Mouse (Mus musculus): ENCODE data around the gene Slc11a1. TPM values are rescaled to one million over a fixed set of nuclear protein-coding genes. Genes with fewer than 3 reads are reported as not detected.
"Not testable (repeated sequence)": the region's sequence is repeated elsewhere in the genome, so short reads cannot be mapped to it uniquely, and the experiment has no call there.

The Slc11a1 gene
- 2.0 and 5.2 TPM in 2 replicates for polyA plus RNA-seq (2014; fragmentation: Nextera tagmentation; extraction: Ambion mirVana)

DNA sequence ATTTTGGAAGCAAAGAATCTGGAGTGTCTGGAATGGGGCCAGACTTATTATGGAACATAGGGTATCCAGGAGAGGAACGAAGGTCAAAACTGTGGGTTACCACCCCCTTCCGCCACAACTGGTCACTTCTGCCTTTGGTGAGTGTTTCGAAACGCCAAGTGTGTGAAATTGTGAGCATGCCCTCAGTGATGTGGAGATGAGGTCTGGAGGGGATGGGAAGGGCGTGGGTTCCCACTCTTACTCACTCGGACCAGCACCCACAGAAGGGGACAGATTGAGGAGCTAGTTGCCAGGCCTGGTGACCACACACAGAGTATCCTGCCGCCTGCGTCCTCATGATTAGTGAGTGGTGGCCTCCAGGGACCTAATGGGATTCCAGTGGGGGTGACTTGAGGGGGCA, at the start of gene Slc11a1:
TSS of gene Slc11a1 (plus strand) at position 216 of the 400 bp plus-strand sequence.
- Histone ChIP-seq H3K27ac (ENCODE audit: low read depth, low read length) (no peak within 1 kb of the TSS), H3K27me3 (ENCODE audit: control insufficient read depth, insufficient read depth, low read length) (no peaks in the 10 kb centered on the region), H3K36me3 (ENCODE audit: control insufficient read depth, insufficient read depth, low read length) (no peaks in the 10 kb centered on the region), H3K9ac (ENCODE audit: low read depth, low read length) (no peak within 1 kb of the TSS), H3K9me3 (ENCODE audit: control insufficient read depth, low read length) (no peaks in the 10 kb centered on the region), H3K4me3 (ENCODE audit: low read length) (no peak within 1 kb of the TSS), H3K4me1 (ENCODE audit: control insufficient read depth, insufficient read depth, low read length) (0 out of 2 replicates have a peak, but pooled peaks cover 2% of the 10 kb centered on the region), H3K4me2 (replicated peaks; ENCODE audit: low read depth, low read length) (no peak within 1 kb of the TSS)
- no peak for ATAC-seq (ENCODE audit: low FRiP score, low TSS enrichment)
- 64% methylated on average over 8 of the region's 8 CpGs for WGBS

DNA sequence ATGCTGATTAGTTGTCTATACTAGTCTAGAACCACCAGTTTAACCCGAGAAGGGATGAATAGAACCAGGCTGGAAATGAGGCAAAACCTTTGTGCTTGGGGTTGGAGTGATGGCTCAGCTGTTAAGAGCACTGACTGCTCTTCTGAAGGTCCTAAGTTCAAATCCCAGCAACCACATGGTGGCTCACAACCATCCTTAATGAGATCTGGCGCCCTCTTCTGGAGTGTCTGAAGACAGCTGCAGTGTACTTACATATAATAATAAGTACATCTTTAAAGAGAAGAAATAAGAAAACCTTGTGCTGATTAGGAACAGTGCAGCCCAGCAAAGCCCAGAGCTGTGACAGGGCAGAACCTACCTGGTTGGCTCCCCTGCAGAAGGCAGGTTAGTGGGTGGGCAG, 48.1 kb upstream of the Slc11a1 start:
- not testable (repeated sequence) for H3K4me2 ChIP-seq (replicated peaks; ENCODE audit: low read depth, low read length); H3K27me3 ChIP-seq (ENCODE audit: control insufficient read depth, insufficient read depth, low read length); H3K9ac ChIP-seq (ENCODE audit: low read depth, low read length); H3K9me3 ChIP-seq (ENCODE audit: control insufficient read depth, low read length); ATAC-seq (ENCODE audit: low FRiP score, low TSS enrichment); H3K4me3 ChIP-seq (ENCODE audit: low read length); H3K36me3 ChIP-seq (ENCODE audit: control insufficient read depth, insufficient read depth, low read length); H3K27ac ChIP-seq (ENCODE audit: low read depth, low read length)
- H3K4me1 ChIP-seq (ENCODE audit: control insufficient read depth, insufficient read depth, low read length), result peaks cover 13% of the 10 kb centered on the region
- WGBS, result 86% methylated on average over 2 of the region's 2 CpGs

DNA sequence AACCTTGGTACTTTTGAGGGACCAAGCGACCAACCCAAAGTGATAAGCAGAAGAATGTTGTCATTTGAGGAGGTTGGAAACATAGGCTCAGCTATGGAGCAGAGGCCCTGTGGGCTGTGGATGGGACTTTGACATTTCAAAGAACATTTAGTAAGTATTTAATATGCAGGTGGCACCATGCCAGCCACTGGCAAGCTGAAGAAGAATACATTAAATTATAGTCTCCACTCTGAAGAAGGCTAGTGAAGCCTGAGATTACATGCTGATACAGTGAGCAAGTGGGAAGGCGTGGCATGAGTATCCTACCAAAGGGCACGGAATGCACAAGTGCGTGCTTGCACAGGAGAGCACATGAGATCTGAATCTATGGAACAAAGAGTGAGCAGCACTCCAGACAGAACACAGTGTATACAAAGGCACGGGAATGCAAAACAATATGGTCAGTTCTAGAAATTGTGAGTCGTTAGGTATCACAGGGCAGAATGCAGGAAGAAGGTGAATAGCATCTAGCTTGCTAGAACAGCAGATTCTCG, 45.0 kb upstream of the Slc11a1 start:
- Histone ChIP-seq H3K4me2 (replicated peaks; ENCODE audit: low read depth, low read length) (no peak overlapping the region), H3K27me3 (ENCODE audit: control insufficient read depth, insufficient read depth, low read length) (no peaks in the 10 kb centered on the region), H3K4me1 (ENCODE audit: control insufficient read depth, insufficient read depth, low read length) (peaks cover 26% of the 10 kb centered on the region), H3K9ac (ENCODE audit: low read depth, low read length) (no peak overlapping the region), H3K27ac (ENCODE audit: low read depth, low read length) (no peak overlapping the region), H3K36me3 (ENCODE audit: control insufficient read depth, insufficient read depth, low read length) (no peaks in the 10 kb centered on the region), H3K9me3 (ENCODE audit: control insufficient read depth, low read length) (no peaks in the 10 kb centered on the region), H3K4me3 (ENCODE audit: low read length) (no peak overlapping the region)
- no peak for ATAC-seq (ENCODE audit: low FRiP score, low TSS enrichment)
- WGBS, result 79% methylated on average over 7 of the region's 7 CpGs

DNA sequence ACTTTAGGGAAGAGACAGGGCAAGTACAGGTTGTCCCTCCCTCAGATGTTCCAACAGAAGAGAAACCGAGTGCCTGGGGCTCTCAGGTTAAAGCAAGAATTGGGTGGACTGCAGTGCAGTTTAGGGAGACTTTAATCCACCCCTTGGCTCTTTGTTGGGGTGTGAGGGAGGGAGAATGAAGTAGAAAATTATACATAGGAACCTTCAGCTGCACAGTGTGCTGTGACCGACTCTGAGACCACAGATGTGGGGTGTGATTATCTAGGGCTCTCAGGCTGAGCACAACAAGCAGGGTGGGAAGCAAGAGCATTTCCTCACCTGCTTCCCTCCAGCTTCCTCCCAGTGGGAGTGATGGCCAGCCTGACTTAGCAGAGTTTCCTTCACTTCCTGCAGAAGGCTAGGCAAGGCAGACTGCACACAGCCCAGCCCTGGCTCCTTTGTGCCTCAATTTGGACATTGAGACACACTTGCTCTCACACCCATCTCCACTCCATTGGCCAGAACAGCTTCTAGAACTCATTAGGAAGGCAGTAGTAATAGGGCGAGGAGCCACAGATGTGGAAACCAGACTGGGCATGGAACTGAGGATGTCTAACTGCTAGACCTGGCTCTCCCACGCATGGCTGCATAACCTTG, 43.8 kb upstream of the Slc11a1 start:
- 63% methylated on average over 4 of the region's 4 CpGs for WGBS
- Histone ChIP-seq H3K4me2 (replicated peaks; ENCODE audit: low read depth, low read length) (no peak overlapping the region), H3K9ac (ENCODE audit: low read depth, low read length) (no peak overlapping the region), H3K4me3 (ENCODE audit: low read length) (no peak overlapping the region), H3K36me3 (ENCODE audit: control insufficient read depth, insufficient read depth, low read length) (no peaks in the 10 kb centered on the region), H3K27me3 (ENCODE audit: control insufficient read depth, insufficient read depth, low read length) (no peaks in the 10 kb centered on the region), H3K9me3 (ENCODE audit: control insufficient read depth, low read length) (no peaks in the 10 kb centered on the region), H3K27ac (ENCODE audit: low read depth, low read length) (peak overlapping the region; percentile 74), H3K4me1 (ENCODE audit: control insufficient read depth, insufficient read depth, low read length) (peaks cover 26% of the 10 kb centered on the region)
- no peak for ATAC-seq (ENCODE audit: low FRiP score, low TSS enrichment)

DNA sequence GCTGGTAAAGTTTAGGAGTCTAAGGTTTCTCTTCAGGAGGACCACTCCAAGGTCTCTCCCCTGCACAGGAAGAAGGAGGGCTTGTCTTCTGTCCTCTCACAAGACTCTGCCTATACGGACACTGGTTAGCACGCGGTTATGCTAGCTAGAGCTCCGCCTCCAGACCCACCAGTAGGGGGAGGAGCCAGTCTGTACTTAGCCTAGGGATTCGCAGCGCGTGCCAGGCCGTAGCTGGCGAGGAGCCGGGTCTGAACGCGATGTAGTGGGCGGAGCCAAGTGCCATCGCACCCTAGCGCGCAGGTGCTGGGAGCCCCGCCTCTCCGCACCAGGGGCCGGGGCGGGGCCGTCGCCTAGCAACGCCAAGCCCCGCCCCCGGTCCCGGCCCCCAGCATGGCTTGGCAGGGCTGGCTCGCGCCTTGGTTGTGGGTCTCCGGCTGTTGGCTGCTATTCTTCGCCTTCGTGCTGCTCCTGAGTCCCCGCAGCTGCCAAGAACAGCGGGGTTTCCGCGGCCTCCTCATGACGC, 42.7 kb upstream of the Slc11a1 start:
- peak overlapping the region; percentile 49 for H3K4me3 ChIP-seq (ENCODE audit: low read length)
- H3K36me3 ChIP-seq (ENCODE audit: control insufficient read depth, insufficient read depth, low read length), result no peaks in the 10 kb centered on the region
- no peaks in the 10 kb centered on the region for H3K27me3 ChIP-seq (ENCODE audit: control insufficient read depth, insufficient read depth, low read length)
- peaks cover 26% of the 10 kb centered on the region for H3K4me1 ChIP-seq (ENCODE audit: control insufficient read depth, insufficient read depth, low read length)
- peak; percentile 97 for ATAC-seq (ENCODE audit: low FRiP score, low TSS enrichment)
- WGBS, result 0% methylated on average over 34 of the region's 36 CpGs
- H3K4me2 ChIP-seq (replicated peaks; ENCODE audit: low read depth, low read length), result peak overlapping the region; percentile 73
- H3K9ac ChIP-seq (ENCODE audit: low read depth, low read length), result peak overlapping the region; percentile 59
- H3K9me3 ChIP-seq (ENCODE audit: control insufficient read depth, low read length), result no peaks in the 10 kb centered on the region
- H3K27ac ChIP-seq (ENCODE audit: low read depth, low read length), result peak overlapping the region; percentile 62; the same call in 1 of the 2 replicates

DNA sequence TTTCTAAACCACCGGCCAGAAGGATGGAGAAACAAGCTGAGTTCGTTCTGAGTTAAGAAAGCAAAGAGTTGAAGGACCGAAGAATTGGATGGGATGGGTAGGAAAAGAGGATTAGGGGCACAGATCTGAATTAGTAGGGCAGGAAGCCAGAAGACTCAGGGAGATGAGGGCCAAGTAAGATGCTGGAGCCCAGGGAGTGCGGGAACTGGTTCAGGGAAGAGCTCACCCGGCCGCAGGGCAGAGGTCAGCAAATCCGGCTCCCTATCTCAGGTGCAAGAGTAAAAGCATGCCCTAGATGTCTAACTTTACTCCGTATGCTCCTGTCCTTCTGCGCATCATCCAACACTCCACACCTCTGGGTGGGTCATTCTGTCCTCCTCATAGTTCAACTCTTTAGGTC, 42.1 kb upstream of the Slc11a1 start:
- peak overlapping the region; percentile 59 for H3K9ac ChIP-seq (ENCODE audit: low read depth, low read length)
- ATAC-seq (ENCODE audit: low FRiP score, low TSS enrichment), result no peak
- WGBS, result 2% methylated on average over 9 of the region's 9 CpGs
- no peaks in the 10 kb centered on the region for H3K36me3 ChIP-seq (ENCODE audit: control insufficient read depth, insufficient read depth, low read length)
- H3K27me3 ChIP-seq (ENCODE audit: control insufficient read depth, insufficient read depth, low read length), result no peaks in the 10 kb centered on the region
- H3K4me1 ChIP-seq (ENCODE audit: control insufficient read depth, insufficient read depth, low read length), result peaks cover 26% of the 10 kb centered on the region
- no peaks in the 10 kb centered on the region for H3K9me3 ChIP-seq (ENCODE audit: control insufficient read depth, low read length)
- H3K27ac ChIP-seq (ENCODE audit: low read depth, low read length), result 0 out of 2 replicates have a peak overlapping the region, but pooled peaks have one; percentile 53
- peak overlapping the region; percentile 73 for H3K4me2 ChIP-seq (replicated peaks; ENCODE audit: low read depth, low read length)
- peak overlapping the region; percentile 49 for H3K4me3 ChIP-seq (ENCODE audit: low read length)

DNA sequence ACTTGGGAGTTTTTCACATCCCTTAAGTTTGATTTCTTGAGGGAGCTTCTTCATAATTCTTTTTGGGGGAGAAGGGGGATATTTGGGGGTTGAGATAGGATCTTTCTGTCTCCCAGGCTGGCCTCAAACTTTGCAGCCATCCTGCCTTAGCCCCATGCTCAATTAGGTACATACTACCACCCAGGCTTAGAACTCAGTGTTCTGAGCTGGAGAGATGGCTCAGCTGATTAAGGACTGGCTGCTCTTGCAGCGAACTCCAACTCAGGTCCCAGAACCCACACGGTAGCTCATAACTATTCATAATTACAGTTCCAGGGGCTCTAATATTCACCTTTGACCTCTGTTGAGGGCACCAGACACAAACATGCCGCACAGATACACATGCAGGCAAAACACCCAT, 40.4 kb upstream of the Slc11a1 start:
- H3K9ac ChIP-seq (ENCODE audit: low read depth, low read length), result no peak overlapping the region
- H3K4me1 ChIP-seq (ENCODE audit: control insufficient read depth, insufficient read depth, low read length), result peaks cover 26% of the 10 kb centered on the region
- no peaks in the 10 kb centered on the region for H3K36me3 ChIP-seq (ENCODE audit: control insufficient read depth, insufficient read depth, low read length)
- WGBS, result 76% methylated on average over 3 of the region's 3 CpGs
- H3K9me3 ChIP-seq (ENCODE audit: control insufficient read depth, low read length), result no peaks in the 10 kb centered on the region
- H3K4me2 ChIP-seq (replicated peaks; ENCODE audit: low read depth, low read length), result no peak overlapping the region
- H3K27ac ChIP-seq (ENCODE audit: low read depth, low read length), result no peak overlapping the region
- no peak overlapping the region for H3K4me3 ChIP-seq (ENCODE audit: low read length)
- no peaks in the 10 kb centered on the region for H3K27me3 ChIP-seq (ENCODE audit: control insufficient read depth, insufficient read depth, low read length)
- ATAC-seq (ENCODE audit: low FRiP score, low TSS enrichment), result no peak

DNA sequence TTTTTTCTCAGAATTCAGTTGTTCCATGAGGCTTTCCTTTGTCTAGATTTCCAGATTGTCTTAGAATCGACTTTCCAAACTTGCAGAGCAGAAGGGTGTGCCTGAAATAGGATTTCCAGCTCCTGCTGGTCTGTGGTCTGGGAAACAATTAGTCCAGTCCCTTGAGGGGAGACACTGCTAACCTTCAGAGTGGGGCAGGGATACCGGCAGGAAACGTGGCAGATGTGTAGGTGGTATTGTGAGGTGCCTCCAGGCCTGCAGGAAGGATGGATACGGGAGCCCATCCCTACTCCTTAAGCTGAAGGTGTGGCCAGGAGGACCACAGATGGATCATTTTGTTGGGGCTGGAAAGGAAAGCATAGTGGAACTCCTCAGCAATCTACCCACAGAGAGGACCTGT, 40.0 kb upstream of the Slc11a1 start:
- no peak overlapping the region for H3K27ac ChIP-seq (ENCODE audit: low read depth, low read length)

DNA sequence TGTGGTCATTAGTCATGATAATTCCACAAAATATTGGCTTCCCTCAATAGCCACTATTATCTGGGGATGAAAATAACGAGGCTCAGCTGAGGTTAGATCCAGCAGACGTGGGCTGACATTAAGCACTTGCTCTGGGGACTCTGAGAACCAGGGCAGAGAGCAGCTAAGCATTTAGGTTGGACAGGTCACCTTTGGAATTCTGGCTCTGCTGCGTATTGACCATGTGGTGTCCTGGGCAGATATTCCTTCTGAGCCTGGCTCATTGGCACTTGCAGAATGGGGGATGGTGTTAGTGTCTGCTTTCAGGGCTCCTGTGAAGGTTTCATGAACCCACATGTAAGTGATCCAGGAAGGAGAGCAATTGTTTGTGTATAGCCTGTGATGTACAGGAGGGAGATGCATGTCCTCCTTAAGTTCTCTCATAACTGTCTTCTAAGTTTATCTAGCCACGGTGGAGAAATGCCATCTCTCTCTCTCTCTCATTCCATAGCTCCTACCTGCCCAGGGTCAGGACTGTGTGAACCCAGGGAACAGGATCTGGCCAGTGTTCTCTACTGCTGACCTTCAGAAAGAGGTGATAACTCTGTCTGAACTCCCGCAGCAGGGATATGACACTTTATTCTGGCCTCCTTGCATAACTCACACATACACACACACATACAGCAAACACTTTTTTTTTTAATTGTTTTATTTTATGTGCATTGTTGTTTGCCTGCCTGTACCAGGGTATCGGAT, 39.4 kb upstream of the Slc11a1 start:
- 81% methylated on average over 6 of the region's 6 CpGs for WGBS
- no peak overlapping the region for H3K4me3 ChIP-seq (ENCODE audit: low read length)
- H3K27me3 ChIP-seq (ENCODE audit: control insufficient read depth, insufficient read depth, low read length), result no peaks in the 10 kb centered on the region
- no peak for ATAC-seq (ENCODE audit: low FRiP score, low TSS enrichment)
- H3K9ac ChIP-seq (ENCODE audit: low read depth, low read length), result no peak overlapping the region
- H3K27ac ChIP-seq (ENCODE audit: low read depth, low read length), result no peak overlapping the region
- H3K9me3 ChIP-seq (ENCODE audit: control insufficient read depth, low read length), result no peaks in the 10 kb centered on the region
- H3K4me1 ChIP-seq (ENCODE audit: control insufficient read depth, insufficient read depth, low read length), result peaks cover 26% of the 10 kb centered on the region
- no peaks in the 10 kb centered on the region for H3K36me3 ChIP-seq (ENCODE audit: control insufficient read depth, insufficient read depth, low read length)
- H3K4me2 ChIP-seq (replicated peaks; ENCODE audit: low read depth, low read length), result no peak overlapping the region

More for the DNA sequence above, 40.0 kb upstream of the Slc11a1 start:
- Histone ChIP-seq H3K4me2 (replicated peaks; ENCODE audit: low read depth, low read length) (no peak overlapping the region), H3K36me3 (ENCODE audit: control insufficient read depth, insufficient read depth, low read length) (no peaks in the 10 kb centered on the region), H3K4me1 (ENCODE audit: control insufficient read depth, insufficient read depth, low read length) (peaks cover 26% of the 10 kb centered on the region), H3K27me3 (ENCODE audit: control insufficient read depth, insufficient read depth, low read length) (no peaks in the 10 kb centered on the region), H3K9me3 (ENCODE audit: control insufficient read depth, low read length) (no peaks in the 10 kb centered on the region), H3K4me3 (ENCODE audit: low read length) (no peak overlapping the region), H3K9ac (ENCODE audit: low read depth, low read length) (no peak overlapping the region)
- ATAC-seq (ENCODE audit: low FRiP score, low TSS enrichment), result no peak
- 72% methylated on average over 4 of the region's 4 CpGs for WGBS

Measured in kidney, embryonic 14.5 days (tissue).